Mouse (Mus musculus) C2C12 (cell line): ENCODE measurements around the gene Bod1. TPM values are rescaled to one million over a fixed set of nuclear protein-coding genes. Genes with fewer than 3 reads are reported as not detected.

ENCODE experiments used
- H3K27me3 ChIP-seq: one replicate; pipeline ENCODE4 v1.6.1; 2011; ENCODE audit not compliant: control insufficient read depth, insufficient read depth, insufficient read length
- H3K36me3 ChIP-seq: one replicate; pipeline ENCODE4 v1.6.1; 2011; ENCODE audit not compliant: control insufficient read depth, insufficient read depth
- H3K4me3 ChIP-seq: one replicate; pipeline ENCODE4 v1.5.1; 2011; ENCODE audit warnings: mild to moderate bottlenecking, control low read depth; ENCODE audit not compliant: poor library complexity, insufficient read depth, severe bottlenecking
- H3K79me2 ChIP-seq: one replicate; pipeline ENCODE4 v1.6.1; 2011; ENCODE audit not compliant: control insufficient read depth, insufficient read depth
- H3K79me3 ChIP-seq: one replicate; pipeline ENCODE4 v1.6.1; 2011; ENCODE audit warnings: low read depth, control low read depth
- H3ac ChIP-seq: one replicate; pipeline ENCODE3; 2011; ENCODE audit warnings: low read depth; ENCODE audit not compliant: control insufficient read depth, insufficient read length
- CEBPB ChIP-seq: IDR thresholded peaks from one replicate; pipeline ENCODE4 v1.6.1; 2011; ENCODE audit warnings: low read depth, mild to moderate bottlenecking, control low read depth, moderate library complexity
- CTCF ChIP-seq: IDR thresholded peaks from one replicate; pipeline ENCODE4 v1.5.1; 2011; ENCODE audit not compliant: control insufficient read depth, insufficient read depth, insufficient read length
- FOSL1 ChIP-seq: IDR thresholded peaks from one replicate; pipeline ENCODE4 v1.8.0; 2011; ENCODE audit warnings: mild to moderate bottlenecking, low read length; ENCODE audit not compliant: poor library complexity, insufficient read depth, severe bottlenecking
- MAX ChIP-seq: IDR thresholded peaks from one replicate; pipeline ENCODE4 v1.6.1; 2011; ENCODE audit warnings: mild to moderate bottlenecking, control low read depth
- MYOD1 ChIP-seq: IDR thresholded peaks from one replicate; pipeline ENCODE4 v1.6.1; 2011; ENCODE audit warnings: low read depth; ENCODE audit not compliant: control insufficient read depth, insufficient read length
- MYOG ChIP-seq: IDR thresholded peaks from one replicate; pipeline ENCODE4 v1.6.1; 2011; ENCODE audit not compliant: control insufficient read depth, insufficient read length; ENCODE audit errors: extremely low read depth
- USF1 ChIP-seq: IDR thresholded peaks from one replicate; pipeline ENCODE4 v1.6.1; 2011; ENCODE audit warnings: low read depth, mild to moderate bottlenecking, control low read depth, moderate library complexity
- polyA plus RNA-seq: library from polyadenylated mRNA; unstranded; fragments of >200 nt; fragmentation: generic; extraction: Trizol; gene quantifications from one replicate; pipeline ENCODE4 v1.2.1, GENCODE M21; 2012; ENCODE audit warnings: missing spikeins

The Bod1 gene
- polyA plus RNA-seq, 1 experiment: 90.4 TPM

- Histone ChIP-seq H3ac (no peak overlapping the region), H3K79me2 (no peaks in the 10 kb centered on the region), H3K4me3 (no peak overlapping the region), H3K36me3 (no peaks in the 10 kb centered on the region), H3K27me3 (no peaks in the 10 kb centered on the region), H3K79me3 (no peaks in the 10 kb centered on the region)
- TF ChIP-seq MYOD1: no peak
- no peak for TF ChIP-seq MAX
- TF ChIP-seq USF1: no peak
- no peak for TF ChIP-seq MYOG
- TF ChIP-seq FOSL1: no peak
- no peak for TF ChIP-seq CEBPB
- no peak for TF ChIP-seq CTCF
Observed at GRCm38 (mm10) chr11:31693322-31693721, 21.6 kb upstream of the Bod1 start.

- TF ChIP-seq CEBPB: no peak
- no peak for TF ChIP-seq MYOG
- no peak for TF ChIP-seq MYOD1
- no peak for TF ChIP-seq USF1
- no peak for TF ChIP-seq CTCF
- TF ChIP-seq FOSL1: no peak
- no peaks in the 10 kb centered on the region for H3K79me2 ChIP-seq
- no peak overlapping the region for H3ac ChIP-seq
- no peak overlapping the region for H3K4me3 ChIP-seq
- H3K36me3 ChIP-seq: no peaks in the 10 kb centered on the region
- H3K79me3 ChIP-seq: no peaks in the 10 kb centered on the region
- no peaks in the 10 kb centered on the region for H3K27me3 ChIP-seq
Observed at GRCm38 (mm10) chr11:31688956-31689355, 17.3 kb upstream of the Bod1 start.

GRCm38 (mm10) chr11:31684913-31685567 lies 13.4 kb upstream of the Bod1 start:
- H3K79me2 ChIP-seq: no peaks in the 10 kb centered on the region
- no peak overlapping the region for H3ac ChIP-seq
- H3K4me3 ChIP-seq: no peak overlapping the region
- no peaks in the 10 kb centered on the region for H3K27me3 ChIP-seq
- no peak for TF ChIP-seq CEBPB
- no peak for TF ChIP-seq MAX
- no peak for TF ChIP-seq FOSL1
- TF ChIP-seq USF1: no peak
- no peak for TF ChIP-seq MYOG
- TF ChIP-seq CTCF: no peak
- TF ChIP-seq MYOD1: no peak
- H3K36me3 ChIP-seq: no peaks in the 10 kb centered on the region
- H3K79me3 ChIP-seq: no peaks in the 10 kb centered on the region

GRCm38 (mm10) chr11:31684126-31684525 lies 12.4 kb upstream of the Bod1 start:
- Histone ChIP-seq H3ac (no peak overlapping the region), H3K4me3 (no peak overlapping the region), H3K27me3 (no peaks in the 10 kb centered on the region), H3K79me3 (no peaks in the 10 kb centered on the region), H3K79me2 (no peaks in the 10 kb centered on the region), H3K36me3 (no peaks in the 10 kb centered on the region)
- TF ChIP-seq USF1 (no peak), CEBPB (no peak), CTCF (no peak), MYOG (no peak), MAX (no peak), MYOD1 (no peak)

- Histone ChIP-seq H3K36me3 (no peaks in the 10 kb centered on the region), H3K27me3 (no peaks in the 10 kb centered on the region), H3K79me2 (no peaks in the 10 kb centered on the region), H3K79me3 (no peaks in the 10 kb centered on the region), H3K4me3 (no peak overlapping the region), H3ac (no peak overlapping the region)
- TF ChIP-seq MAX: no peak
- no peak for TF ChIP-seq FOSL1
- no peak for TF ChIP-seq USF1
- no peak for TF ChIP-seq MYOG
- TF ChIP-seq CTCF: no peak
- TF ChIP-seq CEBPB: no peak
- TF ChIP-seq MYOD1: no peak
Observed at GRCm38 (mm10) chr11:31679840-31680381, 8.2 kb upstream of the Bod1 start.

GRCm38 (mm10) chr11:31677309-31677708 lies 5.6 kb upstream of the Bod1 start:
- no peak overlapping the region for H3ac ChIP-seq
- no peaks in the 10 kb centered on the region for H3K79me2 ChIP-seq
- no peaks in the 10 kb centered on the region for H3K36me3 ChIP-seq
- no peaks in the 10 kb centered on the region for H3K79me3 ChIP-seq
- no peaks in the 10 kb centered on the region for H3K27me3 ChIP-seq
- no peak overlapping the region for H3K4me3 ChIP-seq
- TF ChIP-seq FOSL1 (no peak), MYOD1 (no peak), CTCF (no peak), MAX (no peak), USF1 (no peak), MYOG (no peak), CEBPB (no peak)
